Mouse (Mus musculus) neural tube, embryonic 15.5 days (tissue): ENCODE data around the gene Abcb9. TPM values are rescaled to one million over a fixed set of nuclear protein-coding genes. Genes with fewer than 3 reads are reported as not detected.

Experiments
- ATAC-seq: fragments of 200-750 bp; cut with Nextera tagmentation; 2 replicates; pipeline ENCODE4 v1.8.0; 2017; ENCODE audit warnings: mild to moderate bottlenecking, moderate TSS enrichment, moderate library complexity; ENCODE audit not compliant: low FRiP score
- H3K27ac ChIP-seq: fragments of 300-500 bp; sonication (generic); replicated peaks from 2 replicates; pipeline ENCODE4 v1.5.1; 2015; ENCODE audit warnings: mild to moderate bottlenecking, inconsistent platforms
- H3K27me3 ChIP-seq: fragments of 300-500 bp; sonication (generic); replicated peaks from 2 replicates; pipeline ENCODE4 v1.6.1; 2015; ENCODE audit warnings: inconsistent platforms
- H3K36me3 ChIP-seq: fragments of 300-500 bp; sonication (generic); 2 replicates; pipeline ENCODE4 v1.6.1; 2015; ENCODE audit warnings: inconsistent platforms
- H3K4me1 ChIP-seq: fragments of 300-500 bp; sonication (generic); 2 replicates; pipeline ENCODE4 v1.6.1; 2015; ENCODE audit warnings: inconsistent platforms
- H3K4me2 ChIP-seq: fragments of 300-500 bp; sonication (generic); 2 replicates; pipeline ENCODE4 v1.6.1; 2015; ENCODE audit warnings: inconsistent platforms, mild to moderate bottlenecking, moderate library complexity
- H3K4me3 ChIP-seq: fragments of 300-500 bp; sonication (generic); replicated peaks from 2 replicates; pipeline ENCODE4 v1.5.1; 2015; ENCODE audit warnings: mild to moderate bottlenecking, inconsistent platforms
- H3K9ac ChIP-seq: fragments of 300-500 bp; sonication (generic); replicated peaks from 2 replicates; pipeline ENCODE4 v1.6.1; 2015; ENCODE audit warnings: mild to moderate bottlenecking, inconsistent platforms
- H3K9me3 ChIP-seq: fragments of 300-500 bp; sonication (generic); replicated peaks from 2 replicates; pipeline ENCODE4 v1.6.1; 2016; ENCODE audit warnings: inconsistent platforms
- WGBS: fragments of 180-500 bp; shearing (Covaris S2); methylation state at CpG from one replicate; pipeline ENCODE4 v1.1.7; 2015; ENCODE audit warnings: mixed read lengths; 5-methylcytosine and 5-hydroxymethylcytosine counted together
- polyA plus RNA-seq: library from polyadenylated mRNA; unstranded; fragments of >200 nt; fragmentation: Nextera tagmentation; extraction: Ambion mirVana; gene quantifications from 2 replicates; pipeline ENCODE4 v1.2.1, GENCODE M21; 2015

The Abcb9 gene
- polyA plus RNA-seq, 1 experiment from 2014 or later: 23.2 TPM

GRCm38 (mm10) chr5:124091951-124092406 is 3.6 kb downstream of the Abcb9 start:
- WGBS: 69% methylated on average over 9 of the region's 9 CpGs

GRCm38 (mm10) chr5:124089868-124090267 is 5.7 kb downstream of the Abcb9 start:
- H3K27ac ChIP-seq: no peak overlapping the region

More at GRCm38 (mm10) chr5:124091951-124092406, 3.6 kb downstream of the Abcb9 start:
- no peaks in the 10 kb centered on the region for H3K9me3 ChIP-seq
- H3K4me2 ChIP-seq: no peak overlapping the region
- H3K4me3 ChIP-seq: no peak overlapping the region
- ATAC-seq: no peak
- peaks cover 5% of the 10 kb centered on the region; the same call in 1 of the 2 replicates for H3K27me3 ChIP-seq
- peaks cover 26% of the 10 kb centered on the region for H3K4me1 ChIP-seq
- H3K9ac ChIP-seq: no peak overlapping the region
- H3K36me3 ChIP-seq: peaks cover 17% of the 10 kb centered on the region
- no peak overlapping the region for H3K27ac ChIP-seq

DNA sequence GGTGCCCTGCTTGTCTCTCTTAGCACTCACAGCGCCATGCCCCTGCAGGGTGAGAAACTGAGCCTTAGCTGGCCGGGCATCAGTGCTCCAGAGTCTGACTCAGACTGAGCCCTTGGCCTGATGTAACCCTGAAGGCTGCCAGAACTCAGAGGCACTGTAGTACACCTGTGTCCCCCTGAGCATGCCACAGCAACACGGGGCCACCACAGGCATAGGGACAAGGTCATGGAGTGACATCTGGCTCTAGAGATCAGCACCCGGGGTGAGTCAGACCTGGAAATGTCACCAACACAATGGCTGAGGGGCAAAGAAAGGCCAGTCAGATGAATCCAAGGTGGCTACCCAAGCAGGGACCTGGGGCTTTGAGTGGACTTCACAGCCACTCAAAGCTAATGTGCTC is 8.7 kb downstream of the Abcb9 start:
- Histone ChIP-seq H3K9me3 (no peaks in the 10 kb centered on the region), H3K4me3 (no peak overlapping the region), H3K4me2 (no peak overlapping the region), H3K4me1 (no peaks in the 10 kb centered on the region), H3K36me3 (peaks cover 17% of the 10 kb centered on the region), H3K27ac (no peak overlapping the region), H3K9ac (no peak overlapping the region), H3K27me3 (0 out of 2 replicates have a peak, but pooled peaks cover 6% of the 10 kb centered on the region)
- ATAC-seq: no peak
- WGBS: 87% methylated on average over 4 of the region's 4 CpGs

More at GRCm38 (mm10) chr5:124089868-124090267, 5.7 kb downstream of the Abcb9 start:
- WGBS: 87% methylated on average over 23 of the region's 23 CpGs
- no peak for ATAC-seq
- Histone ChIP-seq H3K4me1 (peaks cover 13% of the 10 kb centered on the region), H3K9ac (no peak overlapping the region), H3K9me3 (no peaks in the 10 kb centered on the region), H3K4me3 (no peak overlapping the region), H3K4me2 (no peak overlapping the region), H3K27me3 (peaks cover 10% of the 10 kb centered on the region; the same call in 1 of the 2 replicates), H3K36me3 (peaks cover 17% of the 10 kb centered on the region)

DNA sequence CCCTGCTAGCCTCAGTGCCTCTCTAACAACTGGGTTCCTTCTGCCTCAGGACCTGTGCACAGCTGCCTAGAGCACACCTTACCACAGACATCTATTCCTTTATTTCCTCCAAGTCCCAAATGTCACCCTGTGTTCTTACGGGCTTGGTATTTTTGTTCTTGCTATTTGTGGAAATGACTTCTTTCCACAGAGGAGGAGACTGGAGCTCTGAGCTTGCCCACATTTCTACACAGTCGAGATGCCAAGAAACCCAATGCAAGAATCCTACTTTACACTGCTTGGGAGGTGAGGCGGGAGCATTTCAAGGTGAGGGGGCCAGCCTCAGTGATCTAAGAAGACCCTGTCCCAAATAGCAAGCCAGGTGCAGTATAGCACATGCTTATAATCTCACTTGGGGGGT is 10.1 kb downstream of the Abcb9 start:
- H3K36me3 ChIP-seq: peaks cover 17% of the 10 kb centered on the region
- no peak overlapping the region for H3K27ac ChIP-seq
- no peak for ATAC-seq
- H3K4me1 ChIP-seq: no peaks in the 10 kb centered on the region
- 0 out of 2 replicates have a peak, but pooled peaks cover 6% of the 10 kb centered on the region for H3K27me3 ChIP-seq
- H3K9ac ChIP-seq: no peak overlapping the region
- no peak overlapping the region for H3K4me3 ChIP-seq
- no peaks in the 10 kb centered on the region for H3K9me3 ChIP-seq
- 81% methylated on average over 3 of the region's 3 CpGs for whole genome bisulfite sequencing
- H3K4me2 ChIP-seq: no peak overlapping the region

GRCm38 (mm10) chr5:124084588-124085173 is 10.9 kb downstream of the Abcb9 start:
- WGBS: 40% methylated on average over 11 of the region's 11 CpGs
- no peak for ATAC-seq
- no peak overlapping the region for H3K9ac ChIP-seq
- H3K27me3 ChIP-seq: 0 out of 2 replicates have a peak, but pooled peaks cover 6% of the 10 kb centered on the region
- H3K27ac ChIP-seq: no peak overlapping the region
- H3K4me3 ChIP-seq: no peak overlapping the region
- H3K4me2 ChIP-seq: no peak overlapping the region
- no peaks in the 10 kb centered on the region for H3K9me3 ChIP-seq
- H3K36me3 ChIP-seq: peaks cover 16% of the 10 kb centered on the region
- H3K4me1 ChIP-seq: 0 out of 2 replicates have a peak, but pooled peaks cover 5% of the 10 kb centered on the region

GRCm38 (mm10) chr5:124083850-124084587 is 11.6 kb downstream of the Abcb9 start:
- H3K4me1 ChIP-seq: 0 out of 2 replicates have a peak, but pooled peaks cover 9% of the 10 kb centered on the region
- no peak overlapping the region for H3K9ac ChIP-seq
- no peak overlapping the region for H3K27ac ChIP-seq
- 0 out of 2 replicates have a peak, but pooled peaks cover 6% of the 10 kb centered on the region for H3K27me3 ChIP-seq
- H3K9me3 ChIP-seq: no peaks in the 10 kb centered on the region
- no peak for ATAC-seq
- H3K4me2 ChIP-seq: no peak overlapping the region
- peaks cover 10% of the 10 kb centered on the region; the same call in 1 of the 2 replicates for H3K36me3 ChIP-seq
- 89% methylated on average over 14 of the region's 14 CpGs for WGBS
- no peak overlapping the region for H3K4me3 ChIP-seq

GRCm38 (mm10) chr5:124082941-124083688 is 12.5 kb downstream of the Abcb9 start:
- no peak for ATAC-seq
- 0 out of 2 replicates have a peak, but pooled peaks cover 2% of the 10 kb centered on the region for H3K36me3 ChIP-seq
- no peak overlapping the region for H3K9ac ChIP-seq

DNA sequence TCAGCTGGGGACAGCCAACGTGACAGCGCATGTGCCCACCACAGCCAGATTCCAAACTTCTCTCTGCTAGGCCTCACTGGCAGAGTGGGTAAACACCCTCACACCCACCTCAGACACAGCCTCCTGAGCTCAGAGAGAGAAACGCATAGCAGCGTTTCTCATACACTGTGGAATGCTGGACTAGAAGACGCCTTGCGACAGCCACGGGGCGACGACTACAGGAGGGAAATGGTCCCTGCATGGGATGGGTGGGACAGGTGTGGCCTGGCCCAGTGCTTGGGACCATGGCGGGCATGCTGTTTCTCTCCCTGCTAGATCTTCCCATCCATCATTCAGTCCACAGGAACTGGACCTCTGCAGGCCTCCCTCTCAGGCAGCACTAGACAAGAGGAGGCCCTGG is 13.2 kb downstream of the Abcb9 start:
- no peak overlapping the region for H3K9ac ChIP-seq

More at GRCm38 (mm10) chr5:124082941-124083688, 12.5 kb downstream of the Abcb9 start:
- 91% methylated on average over 17 of the region's 17 CpGs for WGBS
- Histone ChIP-seq H3K9me3 (no peaks in the 10 kb centered on the region), H3K4me1 (0 out of 2 replicates have a peak, but pooled peaks cover 17% of the 10 kb centered on the region), H3K27me3 (0 out of 2 replicates have a peak, but pooled peaks cover 6% of the 10 kb centered on the region), H3K27ac (no peak overlapping the region), H3K4me3 (no peak overlapping the region), H3K4me2 (no peak overlapping the region)

GRCm38 (mm10) chr5:124079880-124080279 is 15.7 kb downstream of the Abcb9 start:
- WGBS: 93% methylated on average over 17 of the region's 17 CpGs
- no peaks in the 10 kb centered on the region for H3K36me3 ChIP-seq
- H3K27ac ChIP-seq: no peak overlapping the region
- no peaks in the 10 kb centered on the region for H3K9me3 ChIP-seq
- H3K4me2 ChIP-seq: no peak overlapping the region
- H3K4me3 ChIP-seq: no peak overlapping the region
- no peak overlapping the region for H3K9ac ChIP-seq
- no peak for ATAC-seq
- H3K27me3 ChIP-seq: no peaks in the 10 kb centered on the region
- H3K4me1 ChIP-seq: peaks cover 29% of the 10 kb centered on the region; the same call in 1 of the 2 replicates

More for the DNA sequence above, 13.2 kb downstream of the Abcb9 start:
- H3K36me3 ChIP-seq: no peaks in the 10 kb centered on the region
- H3K27me3 ChIP-seq: 0 out of 2 replicates have a peak, but pooled peaks cover 6% of the 10 kb centered on the region
- H3K27ac ChIP-seq: no peak overlapping the region
- no peaks in the 10 kb centered on the region for H3K9me3 ChIP-seq
- 90% methylated on average over 10 of the region's 10 CpGs for WGBS
- ATAC-seq: no peak
- no peak overlapping the region for H3K4me2 ChIP-seq
- no peak overlapping the region for H3K4me3 ChIP-seq
- 0 out of 2 replicates have a peak, but pooled peaks cover 22% of the 10 kb centered on the region for H3K4me1 ChIP-seq

DNA sequence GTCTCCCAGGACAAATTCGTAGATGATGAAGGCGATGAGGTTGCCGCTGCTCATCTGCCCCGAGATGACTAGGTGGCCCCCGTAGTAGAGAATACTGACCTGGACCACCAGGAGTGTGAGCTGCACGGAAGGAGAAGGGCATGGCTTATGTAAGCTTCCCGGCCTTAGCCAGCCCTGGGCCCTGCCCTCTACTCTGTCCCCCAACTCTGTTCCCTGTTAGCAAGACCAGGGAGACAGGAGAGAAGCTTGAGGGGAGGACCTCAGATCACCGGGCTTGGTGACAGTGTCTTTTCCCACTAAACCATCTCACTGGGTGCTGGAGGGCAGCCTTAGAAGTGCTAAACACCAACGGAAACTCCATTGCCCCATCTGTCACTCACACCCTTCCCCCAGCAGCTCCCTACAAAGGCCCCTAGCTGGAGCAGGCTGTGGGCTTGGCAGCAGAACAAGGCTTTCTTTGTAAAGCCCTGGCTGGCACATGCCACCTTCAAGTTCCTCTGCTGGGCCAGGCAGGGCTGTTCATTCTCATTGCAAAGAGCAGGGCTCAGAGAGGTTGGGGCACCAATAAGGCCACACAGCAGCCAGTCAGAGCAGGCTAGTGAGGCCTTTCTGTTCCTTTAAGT is 16.7 kb downstream of the Abcb9 start:
- no peak overlapping the region for H3K4me3 ChIP-seq
- ATAC-seq: peak; percentile 82

More for the DNA sequence above, 16.7 kb downstream of the Abcb9 start:
- Histone ChIP-seq H3K27me3 (no peaks in the 10 kb centered on the region), H3K27ac (peak overlapping the region; percentile 77), H3K4me2 (no peak overlapping the region), H3K9me3 (no peaks in the 10 kb centered on the region), H3K36me3 (no peaks in the 10 kb centered on the region), H3K4me1 (peaks cover 30% of the 10 kb centered on the region; the same call in 1 of the 2 replicates), H3K9ac (no peak overlapping the region)
- 59% methylated on average over 9 of the region's 9 CpGs for WGBS
